Mouse (Mus musculus) forebrain, postnatal 0 days (tissue): ENCODE measurements at regions not wholly inside any gene's neighbourhood (a gene's known extent, or its start where the extent isn't known, plus 50 kb on each side); places are given as distances from the start of the nearest gene placed in this dataset.
"Not testable (repeated sequence)": the region's sequence is repeated elsewhere in the genome, so short reads cannot be mapped to it uniquely, and the experiment has no call there.

Experiments
- ATAC-seq: fragments of 200-750 bp; cut with Nextera tagmentation; 2 replicates; pipeline ENCODE4 v1.8.0; 2017; ENCODE audit warnings: mild to moderate bottlenecking, moderate library complexity
- DNase-seq: peaks from one replicate; pipeline ENCODE4 v3.0.0-alpha.2; 2015
- H3K27ac ChIP-seq: fragments of 300-500 bp; sonication (generic); 2 replicates; pipeline ENCODE4 v1.5.1; 2014; ENCODE audit warnings: low read depth, mild to moderate bottlenecking, antibody characterized with exemption, low read length, moderate library complexity, mixed read lengths
- H3K27me3 ChIP-seq: fragments of 300-500 bp; sonication (generic); 2 replicates; pipeline ENCODE4 v1.6.1; 2014; ENCODE audit warnings: mild to moderate bottlenecking, low read length, mixed read lengths; ENCODE audit not compliant: insufficient read depth
- H3K36me3 ChIP-seq: fragments of 300-500 bp; sonication (generic); 2 replicates; pipeline ENCODE4 v1.6.1; 2014; ENCODE audit warnings: mild to moderate bottlenecking, moderate library complexity; ENCODE audit not compliant: insufficient read depth
- H3K4me1 ChIP-seq: fragments of 300-500 bp; sonication (generic); 2 replicates; pipeline ENCODE4 v1.6.1; 2014; ENCODE audit warnings: antibody characterized with exemption; ENCODE audit not compliant: insufficient read depth
- H3K4me2 ChIP-seq: fragments of 300-500 bp; sonication (generic); 2 replicates; pipeline ENCODE4 v1.6.1; 2014; ENCODE audit warnings: low read depth, mild to moderate bottlenecking, moderate library complexity
- H3K4me3 ChIP-seq: fragments of 300-500 bp; sonication (generic); 2 replicates; pipeline ENCODE4 v1.5.1; 2014; ENCODE audit warnings: low read depth, low read length, mixed read lengths
- H3K9ac ChIP-seq: fragments of 300-500 bp; sonication (generic); 2 replicates; pipeline ENCODE4 v1.6.1; 2014; ENCODE audit warnings: mild to moderate bottlenecking
- H3K9me3 ChIP-seq: fragments of 300-500 bp; sonication (generic); 2 replicates; pipeline ENCODE4 v1.6.1; 2016; ENCODE audit warnings: low read length
- CTCF ChIP-seq: sonication (generic); IDR thresholded peaks from 2 replicates; pipeline ENCODE4 v1.5.1; 2016; ENCODE audit warnings: antibody characterized with exemption, control low read depth, low read depth
- WGBS: fragments of 180-500 bp; shearing (Covaris S2); extraction: QIAGEN DNeasy Blood & Tissue Kit; methylation state at CpG from one replicate; pipeline ENCODE4 v1.1.7; 2014; 5-methylcytosine and 5-hydroxymethylcytosine counted together

DNA sequence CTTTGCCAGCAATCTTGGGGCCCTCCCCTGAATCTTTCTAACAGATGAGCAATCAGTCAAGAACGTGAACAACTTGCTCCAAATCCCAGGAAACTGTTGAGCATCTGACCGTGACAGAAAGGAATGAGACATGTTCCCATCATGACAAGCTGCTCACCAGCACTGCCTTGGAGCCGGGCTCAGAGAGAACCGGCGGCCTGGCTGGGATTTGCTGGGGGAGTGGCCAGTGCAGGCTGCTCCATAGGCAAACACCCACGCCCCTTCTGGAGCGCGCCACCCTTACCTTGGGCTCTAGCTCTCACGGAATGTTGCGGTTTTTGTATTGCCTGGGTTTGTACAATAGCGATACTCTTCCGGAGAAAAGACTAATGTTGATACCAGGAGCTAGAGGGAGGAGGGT, 605.4 kb upstream of the Gm19410 start:
- Histone ChIP-seq H3K9me3 (no peaks in the 10 kb centered on the region), H3K4me2 (no peak overlapping the region), H3K9ac (no peak overlapping the region), H3K4me3 (no peak overlapping the region), H3K27ac (no peak overlapping the region), H3K27me3 (no peaks in the 10 kb centered on the region), H3K36me3 (no peaks in the 10 kb centered on the region), H3K4me1 (0 out of 2 replicates have a peak, but pooled peaks cover 3% of the 10 kb centered on the region)
- DNase-seq, result no peak
- no peak for ATAC-seq
- no peak for TF ChIP-seq CTCF
- WGBS, result 91% methylated on average over 12 of the region's 12 CpGs

DNA sequence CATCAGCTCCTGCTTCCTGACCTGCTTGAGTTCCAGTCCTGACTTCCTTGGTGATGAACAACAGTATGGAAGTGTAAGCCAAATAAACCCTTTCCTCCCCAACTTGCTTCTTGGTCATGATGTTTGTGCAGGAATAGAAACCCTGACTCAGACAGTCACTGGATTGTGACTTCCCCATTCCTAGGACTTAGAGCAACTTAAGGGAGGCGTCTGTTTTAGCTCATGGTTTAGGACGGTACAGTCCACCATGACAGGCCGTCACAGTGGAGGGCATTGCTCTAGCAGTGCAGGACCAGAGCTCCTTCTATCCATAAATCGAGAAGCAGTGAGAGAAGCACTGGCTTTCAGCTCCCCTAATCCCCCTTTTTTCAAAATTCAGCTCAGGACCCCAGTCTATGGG, 603.4 kb upstream of the Gm19410 start:
- H3K9me3 ChIP-seq, DNase-seq, H3K27me3 ChIP-seq, H3K27ac ChIP-seq, H3K4me2 ChIP-seq, H3K36me3 ChIP-seq, ATAC-seq, H3K9ac ChIP-seq, H3K4me1 ChIP-seq, H3K4me3 ChIP-seq: not testable (repeated sequence)
- 88% methylated on average over 4 of the region's 4 CpGs for WGBS

DNA sequence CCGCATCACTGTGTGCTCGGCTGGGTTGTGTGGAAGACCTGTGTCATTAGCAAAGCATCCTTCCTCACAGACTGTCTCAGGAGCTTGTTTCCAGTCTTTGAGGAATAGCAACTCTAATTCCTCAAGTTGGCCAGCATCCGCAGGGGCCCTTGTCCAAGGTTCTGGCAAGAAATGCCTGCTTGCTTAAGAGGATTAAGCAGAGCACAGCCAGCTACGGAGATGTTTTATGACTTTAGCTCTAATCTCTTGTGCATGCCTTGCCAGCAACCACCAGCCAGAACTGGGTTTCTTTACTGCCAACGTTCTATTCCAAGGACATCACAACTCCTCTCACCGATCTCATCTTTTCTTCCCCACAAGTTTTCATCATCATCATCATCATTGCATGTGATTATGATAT, 599.0 kb upstream of the Gm19410 start:
- no peak overlapping the region for H3K4me2 ChIP-seq
- 76% methylated on average over 6 of the region's 6 CpGs for WGBS
- H3K27me3 ChIP-seq, result no peaks in the 10 kb centered on the region
- DNase-seq, result no peak
- no peak overlapping the region for H3K4me3 ChIP-seq
- no peaks in the 10 kb centered on the region for H3K4me1 ChIP-seq
- no peak overlapping the region for H3K27ac ChIP-seq
- no peaks in the 10 kb centered on the region for H3K9me3 ChIP-seq
- no peak overlapping the region for H3K9ac ChIP-seq
- no peaks in the 10 kb centered on the region for H3K36me3 ChIP-seq
- TF ChIP-seq CTCF, result no peak
- ATAC-seq, result no peak

DNA sequence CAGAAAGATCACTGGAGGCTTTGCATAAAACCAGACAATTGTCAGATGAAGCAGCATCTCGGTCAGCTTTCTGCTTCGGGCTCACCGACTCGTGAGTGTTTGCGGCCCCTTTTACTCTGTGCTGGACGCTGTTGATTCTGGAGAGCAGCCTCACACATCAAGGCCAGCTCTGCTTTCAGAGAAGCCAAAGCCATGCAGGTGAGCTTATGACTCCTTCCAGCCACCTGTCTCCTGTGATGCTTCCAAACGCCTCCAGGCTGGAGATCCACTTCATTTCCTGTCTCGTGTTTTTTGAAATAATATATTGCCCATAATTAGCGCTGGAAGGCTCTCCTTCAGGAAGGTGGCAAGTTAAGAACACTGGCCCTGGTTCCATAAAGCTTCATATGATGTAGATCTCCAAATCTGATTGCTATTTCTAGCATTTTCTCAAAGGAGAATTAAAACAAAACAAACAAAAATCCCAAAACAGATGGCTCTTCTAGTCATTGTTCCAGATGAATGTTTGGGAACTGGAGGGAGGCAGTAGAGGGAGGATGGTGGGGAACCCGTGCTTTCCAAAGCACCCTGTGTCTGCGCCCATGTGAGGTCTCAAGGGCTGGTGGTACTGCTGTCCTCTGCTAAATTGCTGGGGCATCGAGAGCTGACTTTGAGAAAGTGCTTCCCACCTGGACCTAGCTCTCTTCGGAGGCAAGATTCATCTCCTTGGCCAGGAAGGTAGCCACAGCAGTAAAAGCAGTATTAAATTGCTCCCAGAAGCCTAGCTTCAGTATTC, 593.9 kb upstream of the Gm19410 start:
- TF ChIP-seq CTCF, result no peak
- Histone ChIP-seq H3K36me3 (no peaks in the 10 kb centered on the region), H3K27me3 (no peaks in the 10 kb centered on the region), H3K4me2 (no peak overlapping the region), H3K4me1 (no peaks in the 10 kb centered on the region), H3K27ac (no peak overlapping the region), H3K9me3 (no peaks in the 10 kb centered on the region), H3K4me3 (no peak overlapping the region), H3K9ac (no peak overlapping the region)
- ATAC-seq (no peak), DNase-seq (no peak)
- WGBS, result 86% methylated on average over 13 of the region's 13 CpGs

DNA sequence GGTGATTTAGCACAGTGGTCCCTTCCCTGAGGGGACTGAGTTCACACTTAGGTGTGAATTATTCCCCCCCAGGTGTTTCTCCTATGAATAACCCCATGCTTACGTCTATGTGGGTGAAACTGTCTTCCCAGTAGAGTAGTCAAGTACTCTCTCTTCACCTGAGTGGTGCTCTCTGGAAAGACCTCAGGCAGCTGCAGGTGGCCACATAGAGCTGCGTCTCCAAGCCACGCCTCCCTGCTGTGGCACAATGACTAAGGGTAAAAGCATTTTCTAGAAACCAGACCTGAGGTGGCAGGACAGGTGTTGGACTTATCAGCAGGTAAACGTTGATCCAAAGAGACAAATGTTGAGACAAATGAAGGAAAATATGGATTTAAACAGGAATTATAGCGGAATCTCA, 588.3 kb upstream of the Gm19410 start:
- no peak for ATAC-seq
- WGBS, result 84% methylated on average over 5 of the region's 5 CpGs
- no peak for TF ChIP-seq CTCF
- DNase-seq, result no peak
- Histone ChIP-seq H3K9ac (no peak overlapping the region), H3K9me3 (no peaks in the 10 kb centered on the region), H3K4me1 (no peaks in the 10 kb centered on the region), H3K4me2 (no peak overlapping the region), H3K36me3 (no peaks in the 10 kb centered on the region), H3K4me3 (no peak overlapping the region), H3K27ac (no peak overlapping the region), H3K27me3 (no peaks in the 10 kb centered on the region)

DNA sequence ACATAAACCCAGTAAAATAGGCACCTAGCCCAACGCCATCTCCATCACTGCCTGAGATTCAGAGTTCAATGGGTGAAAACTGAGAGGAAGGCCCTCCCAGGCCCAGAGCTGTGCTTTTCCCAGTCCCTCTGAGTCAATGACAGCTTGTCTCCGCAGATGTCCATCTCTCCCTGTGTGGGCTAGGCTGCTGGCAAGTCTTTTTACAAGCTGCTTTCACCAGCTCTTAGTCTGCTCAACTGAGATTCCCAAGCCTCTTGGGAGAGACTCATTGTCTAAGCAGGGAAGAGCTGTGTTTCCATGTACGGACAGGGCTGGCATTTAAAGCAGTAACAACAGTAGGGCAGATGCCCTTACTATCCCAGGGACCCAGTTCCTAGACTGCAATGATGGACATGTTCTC, 585.5 kb upstream of the Gm19410 start:
- no peaks in the 10 kb centered on the region for H3K4me1 ChIP-seq
- WGBS, result 54% methylated on average over 3 of the region's 3 CpGs
- no peaks in the 10 kb centered on the region for H3K36me3 ChIP-seq
- H3K4me2 ChIP-seq, result no peak overlapping the region
- DNase-seq (peak; percentile 52), ATAC-seq (peak; percentile 71)
- no peak overlapping the region for H3K4me3 ChIP-seq
- no peak overlapping the region for H3K9ac ChIP-seq
- H3K27me3 ChIP-seq, result no peaks in the 10 kb centered on the region
- TF ChIP-seq CTCF, result no peak
- no peak overlapping the region for H3K27ac ChIP-seq
- H3K9me3 ChIP-seq, result no peaks in the 10 kb centered on the region

DNA sequence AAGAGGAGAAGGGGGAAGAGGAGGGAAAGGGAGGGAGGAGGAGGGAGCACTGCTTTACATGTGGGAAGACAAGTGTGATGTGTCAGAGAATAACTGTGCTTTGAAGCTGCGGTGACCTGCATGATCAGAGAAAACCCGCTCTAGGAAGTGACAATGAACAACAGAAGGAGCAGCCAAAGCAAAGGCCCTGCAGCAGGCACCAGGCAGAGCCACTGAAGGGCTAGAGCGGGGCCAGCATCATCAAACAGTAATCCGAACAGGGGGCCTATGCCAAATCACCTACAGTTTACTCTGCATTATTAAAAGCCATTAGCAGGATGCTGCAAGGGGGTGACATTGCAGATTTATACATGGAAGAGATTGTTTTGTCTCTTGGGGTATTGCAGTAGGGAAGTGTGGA, 583.4 kb upstream of the Gm19410 start:
- Histone ChIP-seq H3K4me1 (no peaks in the 10 kb centered on the region), H3K27me3 (no peaks in the 10 kb centered on the region), H3K36me3 (no peaks in the 10 kb centered on the region), H3K4me2 (no peak overlapping the region), H3K27ac (no peak overlapping the region), H3K9me3 (no peaks in the 10 kb centered on the region), H3K9ac (no peak overlapping the region), H3K4me3 (no peak overlapping the region)
- DNase-seq (no peak), ATAC-seq (no peak)
- TF ChIP-seq CTCF, result no peak
- WGBS, result 75% methylated on average over 4 of the region's 4 CpGs

DNA sequence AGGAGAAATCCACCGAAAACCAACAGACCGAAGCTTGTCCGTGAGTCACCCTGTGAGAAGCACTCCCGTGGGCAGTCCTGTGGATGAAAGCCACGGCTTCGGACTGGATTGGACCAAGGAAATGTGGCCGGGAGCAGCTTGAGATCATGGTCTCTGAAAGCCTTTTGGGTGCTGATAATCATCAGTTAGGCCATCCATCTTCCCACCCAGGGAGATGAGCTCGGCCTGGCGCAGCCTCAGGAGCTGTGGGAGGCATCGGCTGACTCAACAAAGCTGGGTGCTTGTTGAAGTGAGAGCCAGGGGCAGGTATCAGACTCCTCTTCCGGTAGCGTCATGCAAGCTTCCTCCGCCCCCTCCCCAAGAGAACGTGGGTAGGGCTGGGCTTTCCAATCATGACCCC, 582.2 kb upstream of the Gm19410 start:
- no peak overlapping the region for H3K9ac ChIP-seq
- 96% methylated on average over 14 of the region's 14 CpGs for WGBS
- no peaks in the 10 kb centered on the region for H3K27me3 ChIP-seq
- TF ChIP-seq CTCF, result no peak
- H3K9me3 ChIP-seq, result no peaks in the 10 kb centered on the region
- H3K36me3 ChIP-seq, result no peaks in the 10 kb centered on the region
- DNase-seq, result no peak
- H3K27ac ChIP-seq, result no peak overlapping the region
- no peaks in the 10 kb centered on the region for H3K4me1 ChIP-seq
- H3K4me3 ChIP-seq, result no peak overlapping the region
- H3K4me2 ChIP-seq, result no peak overlapping the region
- no peak for ATAC-seq
